9 mouse cellular contexts compared by ENCODE assay signal in the genomic region with DNA sequence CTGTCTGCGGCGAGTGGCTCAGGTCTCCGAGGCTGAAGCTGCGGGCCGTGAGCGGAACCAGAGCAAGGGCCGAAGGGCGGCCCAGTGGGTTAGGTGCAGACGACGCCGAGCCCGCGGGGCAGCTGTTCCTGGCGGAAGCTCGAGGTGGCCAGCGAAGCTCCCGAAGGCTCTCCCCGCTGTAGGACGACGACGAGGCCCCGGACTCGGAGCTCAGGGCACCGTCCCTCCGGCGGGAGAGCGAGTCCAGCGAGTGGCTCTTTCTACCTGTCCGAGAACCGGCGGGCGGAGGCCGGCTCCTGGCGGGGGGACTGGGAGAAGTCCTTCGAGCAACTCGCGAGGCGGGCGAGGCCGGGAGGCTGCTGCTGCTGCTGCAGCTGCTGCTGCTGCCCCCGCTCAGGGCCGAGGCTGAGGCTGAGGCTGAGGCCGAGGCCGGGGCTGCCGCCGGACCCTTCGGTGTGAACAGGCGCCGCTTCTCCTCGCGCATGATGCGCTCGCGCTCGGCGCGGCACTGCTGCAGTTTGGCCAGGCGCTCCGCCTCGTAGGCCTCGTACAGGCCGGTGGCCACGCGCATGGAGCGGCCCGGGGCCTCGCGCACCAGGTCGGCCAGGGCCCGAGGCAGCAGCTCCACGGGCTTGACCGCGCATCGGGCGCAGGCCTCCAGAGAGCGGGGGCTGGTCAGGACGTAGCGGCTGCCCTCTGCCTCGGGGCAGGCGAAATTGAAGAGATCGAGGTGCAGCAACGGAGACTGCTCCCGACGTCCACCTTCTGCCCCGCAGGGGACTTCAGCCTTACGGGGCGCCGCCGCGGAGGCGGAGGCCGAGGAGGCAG. TPM values are rescaled to one million over a fixed set of nuclear protein-coding genes. Genes with fewer than 3 reads are reported as not detected.
DNase-seq lines count a peak whose midpoint lies in the region; ATAC-seq and TF ChIP-seq lines count a peak whose summit lies in the region.
"Had no signal": no experiment of that assay in that cellular context is flagged by ENCODE, and none has a peak within 500 bp of the region (broad histone marks: within the 10 kb centered on the region; RNA-seq: fewer than 3 reads in every experiment).

No protein-coding gene starts in this region.

- peak overlapping the region; percentile 59 for H3K4me3 ChIP-seq in heart, embryonic 15.5 days
- peak overlapping the region; percentile 74 for H3K4me3 ChIP-seq in olfactory bulb, adult 2 months (ENCODE audit: insufficient read depth, low read depth, low read length)

- TF ChIP-seq POLR2A in olfactory bulb, adult 2 months (IDR thresholded peaks at IDR 0.05; ENCODE audit: insufficient read depth, low read depth, low read length) = no peak

- peaks cover 34% of the 10 kb centered on the region for H3K4me1 ChIP-seq in heart, embryonic 15.5 days (replicated peaks)
- H3K4me1 ChIP-seq in olfactory bulb, adult 2 months (ENCODE audit: control insufficient read depth, insufficient read depth, low read length) = peaks cover 19% of the 10 kb centered on the region

- H3K27me3 ChIP-seq in heart, embryonic 15.5 days = peaks cover 94% of the 10 kb centered on the region

- H3K9me3 ChIP-seq in heart, embryonic 15.5 days (replicated peaks) = no peaks in the 10 kb centered on the region

- DNase-seq in cerebellum, adult 11 months = peak; percentile 28
- no peak for DNase-seq in cerebellum, adult 8-10 months
- peak; percentile 46 for DNase-seq in urinary bladder, adult 2 months (ENCODE audit: low spot score)
- no peak for DNase-seq in urinary bladder, postnatal 10 days (ENCODE audit: low spot score)
- DNase-seq in liver = peak; percentile 23
- DNase-seq in layer of hippocampus, postnatal 36 days = no peak

- no peaks in the 10 kb centered on the region for H3K36me3 ChIP-seq in heart, embryonic 15.5 days

- ATAC-seq in heart, embryonic 15.5 days (replicated peaks; ENCODE audit: insufficient number of reproducible peaks, insufficient read depth, low FRiP score, low read depth) = no peak

- peak overlapping the region; percentile 32; the same call in 1 of the 2 replicates for H3K9ac ChIP-seq in heart, embryonic 15.5 days

- H3K27ac ChIP-seq in heart, embryonic 15.5 days = no peak overlapping the region
- H3K27ac ChIP-seq in olfactory bulb, adult 2 months (ENCODE audit: insufficient read depth, low read depth, low read length) = peak overlapping the region; percentile 87

- 2% methylated on average over 85 of the region's 92 CpGs for WGBS in heart, embryonic 15.5 days
- WGBS in olfactory bulb, adult 2 months = 52% methylated on average over 92 of the region's 92 CpGs

- no peak for TF ChIP-seq CTCF in olfactory bulb, adult 2 months (IDR thresholded peaks at IDR 0.05; ENCODE audit: insufficient read depth, low read depth, low read length)

- H3K4me2 ChIP-seq in heart, embryonic 15.5 days = peak overlapping the region; percentile 96

RNA-seq across cellular contexts. Expression of gene Ccdc177, which starts 1.7 kb away (rescaled TPM):
- polyA plus RNA-seq in urinary bladder, adult 2 months (2012; rRNA removed) = 0.01 TPM in 2 replicates
- polyA plus RNA-seq in heart, embryonic 15.5 days (2015; fragmentation: Nextera tagmentation; extraction: Ambion mirVana) = not detected in 2 replicates
- polyA plus RNA-seq in olfactory bulb, adult 2 months (2012; ENCODE audit: insufficient read depth, insufficient read length, low replicate concordance, missing spikeins) = not detected in 2 replicates
- 10 to 100 TPM; 16.5 to 18.6 TPM for total RNA-seq in layer of hippocampus, postnatal 36 days (2021)
- polyA plus RNA-seq: C2C12 had no signal

RNA-seq across cellular contexts. Expression of gene Susd6, which starts 31.5 kb away (rescaled TPM):
- polyA plus RNA-seq in urinary bladder, adult 2 months (2012; rRNA removed) = 45.8 and 47.4 TPM in 2 replicates
- 16.4 and 19.6 TPM in 2 replicates for polyA plus RNA-seq in heart, embryonic 15.5 days (2015; fragmentation: Nextera tagmentation; extraction: Ambion mirVana)
- not detected in 2 replicates for polyA plus RNA-seq in olfactory bulb, adult 2 months (2012; ENCODE audit: insufficient read depth, insufficient read length, low replicate concordance, missing spikeins)
- 10 to 100 TPM; 66.7 to 70.2 TPM for total RNA-seq in layer of hippocampus, postnatal 36 days (2021)

Comparison
In these comparisons a context has a peak if more than half of its experiments do, and no peak if none do; other contexts are left out.
1. DNase-seq: peak in cerebellum, adult 11 months (single experiment), urinary bladder, adult 2 months (single experiment) and liver (single experiment); none in cerebellum, adult 8-10 months (single experiment), urinary bladder, postnatal 10 days (single experiment) and layer of hippocampus, postnatal 36 days (0 of 2).